Comparison of ENCODE assay signal across 1 mouse cellular context in genomic region chr2:130274149-130274861, GRCm38 (mm10).
TF ChIP-seq lines count a peak whose summit lies in the region.

Gene Nop56, plus strand, starts transcription at chr2:130274430.

TF ChIP-seq in CH12.LX, 34 proteins besides CTCF, POLR2A, EP300 and RAD21 (continued from another document):
- TF ChIP-seq RCOR1 (conservative IDR thresholded peaks at IDR 0.05; ENCODE audit: low read depth, low read length): peak; percentile 83
- peak; percentile 64; the same call in 1 of the 2 replicates for TF ChIP-seq UBTF (IDR thresholded peaks at IDR 0.05; ENCODE audit: low read depth, low read length)
- peak; percentile 87; the same call in 1 of the 2 replicates for TF ChIP-seq E2F4 (IDR thresholded peaks at IDR 0.05; ENCODE audit: insufficient replicate concordance, low read depth, low read length)
- no peak for TF ChIP-seq ZKSCAN1 (IDR thresholded peaks at IDR 0.05; ENCODE audit: borderline replicate concordance, low read depth, low read length)
- TF ChIP-seq USF2 (conservative IDR thresholded peaks at IDR 0.05; ENCODE audit: low read depth, low read length): no peak
- no peak for TF ChIP-seq PAX5 (IDR thresholded peaks at IDR 0.05; ENCODE audit: low read length)
- TF ChIP-seq ZNF384 (IDR thresholded peaks at IDR 0.05; ENCODE audit: low read depth, low read length): no peak
- TF ChIP-seq MAFK (IDR thresholded peaks at IDR 0.05; ENCODE audit: insufficient replicate concordance, low read length): no peak
- no peak for TF ChIP-seq JUN (IDR thresholded peaks at IDR 0.05; ENCODE audit: insufficient read depth, low read depth, low read length)
- peak; percentile 85 for TF ChIP-seq MXI1 (IDR thresholded peaks at IDR 0.05; ENCODE audit: low read depth, low read length)
